Mouse (Mus musculus): ENCODE measurements around the gene Gm10801. TPM values are rescaled to one million over a fixed set of nuclear protein-coding genes. Genes with fewer than 3 reads are reported as not detected.
"Not testable (repeated sequence)": the region's sequence is repeated elsewhere in the genome, so short reads cannot be mapped to it uniquely, and the experiment has no call there.

The Gm10801 gene
- total RNA-seq (2021) = under 1 TPM in 1 of 2 experiments, not detected in 1; 0.80 TPM
- long read RNA-seq, experiment 1 = 0 reads
- long read RNA-seq, experiment 2 = 0 reads

GRCm38 (mm10) chr2:98661937-98662336 lies at the start of gene Gm10801:
TSS of gene Gm10801 (plus strand) at chr2:98662237.
- not testable (repeated sequence) for DNase-seq

- not testable (repeated sequence) for DNase-seq
Measured at GRCm38 (mm10) chr2:98667201-98667600, 5.2 kb downstream of the Gm10801 start, which contains the start of gene Gm10800. TSS of gene Gm10800 (minus strand) at chr2:98667301.

DNA sequence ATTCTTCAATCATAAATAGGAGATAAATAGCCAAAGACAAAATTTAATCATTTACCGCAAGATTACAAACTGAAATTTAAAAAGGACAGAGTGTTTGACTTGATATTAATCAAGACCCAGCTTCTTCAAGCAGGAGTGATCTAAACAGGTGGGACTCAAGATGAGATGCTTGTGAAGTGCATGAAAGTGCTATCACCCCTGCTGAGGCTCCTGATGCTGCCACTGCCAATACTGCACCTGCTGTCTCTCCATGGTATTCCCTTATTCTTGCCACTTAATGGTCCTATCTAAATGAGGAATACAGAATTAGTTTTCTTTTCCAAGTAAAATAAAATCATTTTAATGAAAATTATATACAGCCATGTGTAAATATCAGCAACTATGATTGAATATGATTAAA lies 35.5 kb downstream of the Gm10801 start:
- no peak for DNase-seq

Other genes starting within 250 kb of the Gm10801 start
- gene Gm10800, start 5.1 kb downstream of the Gm10801 start, total RNA-seq (2021) = under 1 TPM; 0.67 to 0.79 TPM

Data from heart, adult 18-20 months (tissue).